13 mouse cellular contexts compared by ENCODE assay signal in genomic region chr2:132341293-132341692, GRCm38 (mm10). TPM values are rescaled to one million over a fixed set of nuclear protein-coding genes. Genes with fewer than 3 reads are reported as not detected.
"Had no signal": no experiment of that assay in that cellular context is flagged by ENCODE, and none has a peak within 500 bp of the region (broad histone marks: within the 10 kb centered on the region; RNA-seq: fewer than 3 reads in every experiment).

No protein-coding gene starts in this region.

- DNase-seq: kidney, adult 11 months; kidney, adult 9 months; kidney, postnatal 36 days; lung, adult 18-20 months; midbrain, embryonic 14.5 days; right cerebral cortex, adult 18-20 months; right cerebral cortex, postnatal 25 days; thymus, postnatal 36 days had no signal

- H3K9me3 ChIP-seq: limb, embryonic 10.5 days; midbrain, embryonic 10.5 days; neural tube, embryonic 15.5 days had no signal

- H3K27ac ChIP-seq: kidney, postnatal 0 days; limb, embryonic 10.5 days; midbrain, embryonic 10.5 days; neural tube, embryonic 15.5 days had no signal

- H3K4me3 ChIP-seq: limb, embryonic 10.5 days; midbrain, embryonic 10.5 days; myocyte; neural tube, embryonic 15.5 days had no signal

- H3K27me3 ChIP-seq: neural tube, embryonic 15.5 days had no signal

- H3K36me3 ChIP-seq: limb, embryonic 10.5 days; midbrain, embryonic 10.5 days; neural tube, embryonic 15.5 days had no signal

- H3K4me2 ChIP-seq: neural tube, embryonic 15.5 days had no signal

- H3K9ac ChIP-seq: neural tube, embryonic 15.5 days had no signal

- H3K4me1 ChIP-seq: limb, embryonic 10.5 days; midbrain, embryonic 10.5 days; neural tube, embryonic 15.5 days had no signal

RNA-seq across cellular contexts. Expression of gene Prokr2, which starts 44.0 kb away (rescaled TPM):
- polyA plus RNA-seq: myocyte had no signal
